Mouse (Mus musculus): ENCODE measurements at regions not wholly inside any gene's neighbourhood (a gene's known extent, or its start where the extent isn't known, plus 50 kb on each side); places are given as distances from the start of the nearest gene placed in this dataset.

GRCm38 (mm10) chr8:8328010-8328666 is 332.9 kb downstream of the Efnb2 start:
- TF ChIP-seq CTCF (IDR thresholded peaks at IDR 0.05; ENCODE audit: borderline replicate concordance, extremely low read depth, insufficient read depth, insufficient read length) (no peak), POLR2A (IDR thresholded peaks at IDR 0.05; ENCODE audit: borderline replicate concordance, extremely low read depth, insufficient read depth, insufficient read length, poor library complexity, severe bottlenecking) (no peak)
